Mouse (Mus musculus) mature B cell (primary cell): ENCODE measurements around the gene 4931414P19Rik.

Experiments used
- in situ Hi-C: fragments of 300-500 bp; cut with MboI; formaldehyde crosslinking; loops from 2 replicates; pipeline ENCODE4 v1.14.3; 2019

4931414P19Rik gene

GRCm38 (mm10) chr14:54583681-54584338 is 22.0 kb downstream of the 4931414P19Rik start:
- in situ Hi-C loops: no loop called here

DNA sequence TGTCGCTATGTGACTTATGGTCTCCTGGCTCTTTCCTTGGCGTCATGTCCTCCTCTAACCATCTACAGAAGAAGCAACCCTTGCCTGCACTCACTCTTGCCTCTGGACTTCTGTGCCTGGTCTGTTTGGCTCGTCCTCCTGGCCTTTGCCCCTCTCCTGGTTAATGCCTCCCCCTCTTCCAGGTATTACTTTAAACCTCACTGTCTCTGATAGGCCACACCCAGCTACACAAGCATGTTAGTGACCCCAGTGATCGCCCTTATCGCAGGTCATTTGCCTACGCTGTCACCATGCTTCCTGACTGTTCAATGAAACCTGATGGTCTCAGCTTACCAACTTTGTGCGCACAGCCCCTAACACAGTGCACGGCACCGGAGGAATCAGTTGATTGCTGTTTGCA is 23.3 kb downstream of the 4931414P19Rik start:
- in situ Hi-C loops: no loop called here

DNA sequence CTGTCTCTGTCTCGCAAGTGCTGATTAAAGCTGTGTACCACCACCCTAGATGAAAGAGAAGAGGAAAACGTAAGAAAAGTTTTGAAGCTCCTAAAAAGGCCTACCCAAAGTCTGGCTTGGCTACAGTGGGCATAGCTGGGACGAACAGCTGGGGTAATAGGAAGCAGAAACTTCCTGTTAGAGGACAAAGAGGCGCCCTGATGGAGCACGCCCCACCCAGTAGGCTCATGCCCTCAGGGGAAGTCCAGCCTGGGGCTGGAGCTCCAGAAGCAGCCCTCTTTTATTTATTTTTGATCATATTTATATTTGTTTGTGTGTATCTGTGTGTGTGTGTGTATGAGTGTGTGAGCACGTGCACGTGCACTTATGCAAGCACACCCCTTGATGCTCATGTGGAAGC is 26.2 kb downstream of the 4931414P19Rik start:
- in situ Hi-C loops: no loop called here

- in situ Hi-C loops: no loop called here
Observed at GRCm38 (mm10) chr14:54578063-54578462, 27.7 kb downstream of the 4931414P19Rik start.

- in situ Hi-C loops: no loop called here
Observed at GRCm38 (mm10) chr14:54577089-54577982, 28.5 kb downstream of the 4931414P19Rik start, which contains the start of gene Ajuba. TSS of gene Ajuba (minus strand) at chr14:54577558.

- in situ Hi-C loops: no loop called here
Observed at GRCm38 (mm10) chr14:54576241-54577088, 29.3 kb downstream of the 4931414P19Rik start.

DNA sequence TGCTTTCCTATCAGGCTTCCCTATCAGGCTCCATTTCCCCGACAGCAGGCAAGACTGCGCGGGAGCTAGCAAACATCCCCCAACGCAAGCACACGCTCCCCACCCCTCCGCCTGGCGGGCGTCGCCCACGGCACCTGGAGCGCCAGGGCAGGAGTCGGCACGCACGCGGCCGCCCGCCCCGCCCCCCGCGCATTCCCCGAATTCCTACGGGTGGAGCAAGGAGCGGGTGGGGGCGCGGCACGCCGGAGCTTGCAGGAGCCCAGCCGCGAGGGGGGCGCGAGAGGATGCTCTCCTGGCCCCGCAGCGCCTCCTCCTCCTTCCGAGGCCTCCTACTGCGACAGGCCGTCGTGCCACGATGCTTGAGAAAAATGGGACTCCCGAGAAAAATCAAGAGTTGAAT is 30.2 kb downstream of the 4931414P19Rik start:
- in situ Hi-C loops: no loop called here

GRCm38 (mm10) chr14:54575031-54575430 is 30.8 kb downstream of the 4931414P19Rik start:
- in situ Hi-C loops: no loop called here

- in situ Hi-C loops: no loop called here
Observed at GRCm38 (mm10) chr14:54574253-54574652, 31.5 kb downstream of the 4931414P19Rik start.

DNA sequence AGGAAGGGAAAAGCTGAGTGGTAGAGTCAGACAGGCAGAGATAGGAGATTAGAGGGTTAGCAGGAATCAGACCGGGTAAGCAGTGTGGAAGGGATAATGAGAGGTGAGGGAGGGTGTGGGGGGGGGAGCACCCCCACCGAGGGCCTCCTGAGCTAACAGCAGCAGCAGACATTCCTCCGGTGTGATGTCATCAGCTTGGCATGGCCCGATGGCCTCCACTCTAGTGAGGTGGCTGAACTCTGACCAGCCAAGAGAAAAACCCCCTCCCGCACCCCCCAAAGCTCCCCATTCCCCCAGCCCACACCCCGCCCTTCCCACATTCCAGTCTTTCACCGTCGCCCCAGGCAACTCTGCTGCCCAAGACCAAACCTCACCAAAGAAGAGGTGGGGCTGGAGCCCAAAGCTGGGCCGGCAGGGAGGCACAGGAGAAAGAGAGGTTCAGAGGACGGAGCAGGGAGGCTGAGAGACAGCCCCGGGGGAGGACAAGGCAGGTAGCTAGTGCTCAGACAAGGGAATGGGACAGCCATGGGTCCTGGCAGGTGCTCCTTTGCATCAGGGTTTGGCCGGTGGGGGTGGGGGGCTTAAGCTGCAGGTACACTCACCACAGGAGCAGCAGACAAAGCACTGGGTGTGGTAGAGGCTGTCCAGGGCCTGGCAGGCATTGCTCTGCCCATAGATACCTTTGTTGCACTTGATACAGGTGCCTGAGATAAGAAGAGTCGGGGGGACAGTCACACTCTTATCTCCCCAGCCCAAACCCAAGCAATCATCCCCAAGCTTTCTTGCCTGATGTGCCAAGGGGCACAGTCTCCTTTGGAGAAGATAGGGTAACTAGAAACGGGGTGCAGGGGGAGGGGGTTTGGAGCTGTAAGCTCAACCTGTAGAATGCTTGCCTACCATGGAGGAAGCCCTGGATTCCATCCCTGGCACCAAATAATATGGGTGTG is 32.7 kb downstream of the 4931414P19Rik start:
- in situ Hi-C loops: no loop called here

- in situ Hi-C loops: no loop called here
Observed at GRCm38 (mm10) chr14:54572122-54572521, 33.7 kb downstream of the 4931414P19Rik start.

- in situ Hi-C loops: no loop called here
Observed at GRCm38 (mm10) chr14:54569451-54570392, 36.1 kb downstream of the 4931414P19Rik start.

DNA sequence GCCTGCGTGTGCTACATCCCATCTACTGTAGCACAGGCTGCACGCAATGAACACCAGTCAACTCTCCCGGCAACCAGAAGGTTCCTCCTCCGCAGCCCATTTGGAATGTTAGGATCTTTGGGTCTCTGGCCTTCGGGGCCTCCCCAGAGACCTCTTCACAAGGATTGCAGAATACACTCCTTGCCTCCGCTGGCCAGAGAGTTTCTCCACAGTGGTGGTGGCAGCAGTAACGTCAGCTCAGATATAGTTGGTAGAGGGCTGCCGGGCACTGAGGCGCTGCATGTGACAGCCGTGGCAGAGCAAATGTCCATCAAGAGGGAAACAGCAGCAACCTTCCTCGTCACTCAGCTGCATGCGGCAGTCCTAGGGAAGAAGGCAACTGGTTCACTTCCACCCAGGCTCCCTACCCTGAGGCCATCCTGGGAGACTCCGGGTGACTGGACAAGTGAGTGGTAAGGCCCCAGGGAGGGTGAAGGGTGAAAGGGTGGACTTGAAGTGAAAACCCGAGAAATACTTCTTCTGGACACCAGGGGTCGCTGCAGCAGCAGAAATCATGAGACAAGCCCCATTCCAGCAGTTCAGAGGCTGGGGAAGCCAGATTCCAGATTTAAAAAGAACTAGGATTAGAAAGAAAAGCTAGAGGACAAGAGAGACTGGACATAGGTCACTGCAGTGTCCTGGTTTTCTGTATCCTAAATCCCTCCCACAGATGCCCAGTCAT is 36.9 kb downstream of the 4931414P19Rik start:
- in situ Hi-C loops: no loop called here

DNA sequence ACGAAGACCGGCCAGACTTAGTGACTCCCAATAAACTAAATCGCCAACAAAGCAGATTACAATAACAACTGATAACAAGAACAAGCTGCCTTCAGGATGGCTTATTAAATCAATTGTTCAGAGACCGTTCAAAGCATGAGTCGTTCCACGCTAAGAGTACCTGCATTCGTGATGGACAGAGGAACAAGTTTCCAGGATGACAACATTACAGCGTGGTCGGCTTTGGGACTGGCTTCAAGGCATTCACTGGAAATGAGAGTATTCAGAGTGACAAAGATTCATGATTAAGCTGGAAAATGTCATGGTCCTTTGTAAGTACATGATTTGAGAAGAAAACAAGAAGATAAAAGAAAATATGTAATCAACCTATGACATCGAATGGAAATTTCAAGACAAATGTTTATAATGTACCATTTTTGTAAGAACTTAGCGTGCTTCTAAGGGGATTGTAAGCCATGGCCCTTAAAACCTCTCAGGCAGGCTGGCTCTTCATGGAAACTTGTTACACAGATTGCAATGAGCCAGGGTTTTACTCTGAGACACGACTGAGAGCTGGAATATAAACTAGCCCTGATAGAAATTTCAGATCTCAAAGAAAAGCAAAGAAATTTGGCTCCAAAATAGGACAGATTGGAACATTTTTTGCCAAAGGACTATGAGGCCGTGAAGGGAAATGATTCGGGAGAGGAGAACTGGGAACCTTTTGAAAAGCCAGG is 45.1 kb downstream of the 4931414P19Rik start:
- in situ Hi-C loops: no loop called here

DNA sequence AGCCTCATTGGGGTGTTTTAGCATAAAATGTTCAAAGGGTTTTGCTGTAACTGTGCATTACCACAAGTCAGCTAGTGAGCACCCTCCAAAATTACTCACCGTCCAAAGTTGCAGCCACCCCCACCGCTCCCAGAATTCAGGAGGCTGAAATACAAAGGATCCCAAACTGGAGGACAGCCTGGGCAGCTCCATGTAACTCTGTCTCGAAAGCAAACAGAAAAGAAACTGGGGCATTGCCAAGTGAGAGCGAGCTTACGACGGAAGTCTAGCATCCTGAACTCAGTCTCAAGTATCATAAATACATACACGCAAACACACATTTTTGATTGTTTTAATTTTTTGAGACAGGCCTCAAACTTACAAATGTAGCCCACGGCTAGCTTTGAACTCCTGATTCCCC is 48.5 kb downstream of the 4931414P19Rik start:
- in situ Hi-C loops: no loop called here

GRCm38 (mm10) chr14:54553975-54554769 is 51.6 kb downstream of the 4931414P19Rik start, which contains the start of gene Haus4:
TSS of gene Haus4 (minus strand) at chr14:54554616.
- in situ Hi-C loops: no loop called here

- in situ Hi-C loops: no loop called here
Observed at GRCm38 (mm10) chr14:54553454-54553974, 52.3 kb downstream of the 4931414P19Rik start.
